Mouse (Mus musculus): ENCODE measurements around the gene Gna15. TPM values are rescaled to one million over a fixed set of nuclear protein-coding genes. Genes with fewer than 3 reads are reported as not detected.

The Gna15 gene
- polyA plus RNA-seq, 1 experiment from 2014 or later: 1.1 TPM

DNA sequence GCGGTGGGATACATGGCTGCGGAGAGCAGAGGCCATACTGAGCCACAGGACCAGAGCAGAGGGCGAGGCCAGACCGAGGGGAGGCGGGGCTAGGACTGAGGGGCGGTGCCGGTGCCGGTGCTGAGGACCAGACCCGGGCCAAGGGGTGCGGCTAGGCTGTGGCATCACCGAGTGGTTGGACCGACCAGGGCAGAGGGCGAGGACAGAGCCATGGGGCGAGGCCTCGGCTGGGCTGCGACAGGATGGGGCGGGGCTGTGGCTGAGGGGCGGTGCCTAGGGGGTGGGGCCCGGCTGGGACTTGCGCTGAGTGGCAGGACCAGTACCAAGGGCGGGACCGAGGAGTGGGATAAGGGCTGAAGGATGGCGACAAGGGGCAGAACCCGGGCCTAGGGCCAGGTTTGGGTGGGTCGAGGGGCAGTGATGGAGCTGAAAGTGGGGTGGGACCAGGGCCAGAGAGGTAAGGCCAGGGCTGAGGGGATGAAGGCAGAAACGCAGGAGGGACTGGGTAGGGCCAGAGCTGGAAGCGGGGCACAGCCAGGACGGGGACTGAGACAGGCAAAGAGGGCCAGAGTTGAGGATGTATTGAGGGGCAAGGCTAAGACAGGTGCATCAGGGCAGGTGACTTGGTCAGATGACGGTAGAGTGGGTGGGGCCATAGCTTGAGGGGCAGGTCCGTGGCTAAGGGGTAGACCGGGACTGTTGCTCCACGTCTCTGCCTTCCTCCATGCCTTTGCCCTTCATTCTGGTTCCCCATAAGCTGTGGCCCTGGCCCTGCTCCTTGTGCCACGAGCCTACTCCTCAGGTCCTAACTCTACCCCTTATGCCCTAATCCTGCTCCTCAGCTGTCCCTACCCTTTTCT lies 59.4 kb downstream of the Gna15 start:
- H3K27ac ChIP-seq: peak overlapping the region; percentile 56
- H3K4me1 ChIP-seq: peaks cover 49% of the 10 kb centered on the region
- no peaks in the 10 kb centered on the region for H3K36me3 ChIP-seq (replicated peaks)
- DNase-seq (ENCODE audit: extremely low spot score, low spot score): peak; percentile 86
- WGBS: 3% methylated on average over 33 of the region's 33 CpGs
- peaks cover 94% of the 10 kb centered on the region for H3K27me3 ChIP-seq (ENCODE audit: poor library complexity, severe bottlenecking)
- H3K4me3 ChIP-seq: peak overlapping the region; percentile 58
- no peaks in the 10 kb centered on the region for H3K9me3 ChIP-seq

DNA sequence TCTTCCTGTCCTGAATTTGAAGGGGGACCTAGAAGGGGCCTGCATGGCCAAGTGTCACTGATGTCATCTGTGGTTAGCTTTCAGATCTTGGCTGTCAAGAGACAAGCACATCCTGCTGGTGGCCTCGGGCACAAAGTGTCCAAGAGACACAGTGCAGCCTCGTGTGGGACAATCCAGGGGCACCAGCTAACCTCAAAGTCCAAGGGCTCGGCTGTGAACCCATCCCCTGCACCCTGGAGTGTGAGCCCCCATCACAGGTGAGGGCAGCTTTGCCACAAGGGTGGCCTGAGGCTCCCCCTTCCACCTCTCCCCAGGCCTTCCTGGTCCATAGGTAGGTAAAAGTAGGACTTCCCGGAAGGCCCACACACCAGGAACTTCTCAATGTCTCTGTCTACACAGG lies 60.5 kb downstream of the Gna15 start:
- Histone ChIP-seq H3K36me3 (replicated peaks) (no peaks in the 10 kb centered on the region), H3K27me3 (ENCODE audit: poor library complexity, severe bottlenecking) (peaks cover 96% of the 10 kb centered on the region), H3K4me3 (peak overlapping the region; percentile 58), H3K9me3 (no peaks in the 10 kb centered on the region), H3K4me1 (peaks cover 49% of the 10 kb centered on the region), H3K27ac (no peak overlapping the region)
- no peak for DNase-seq (ENCODE audit: extremely low spot score, low spot score)
- WGBS: 75% methylated on average over 4 of the region's 4 CpGs

DNA sequence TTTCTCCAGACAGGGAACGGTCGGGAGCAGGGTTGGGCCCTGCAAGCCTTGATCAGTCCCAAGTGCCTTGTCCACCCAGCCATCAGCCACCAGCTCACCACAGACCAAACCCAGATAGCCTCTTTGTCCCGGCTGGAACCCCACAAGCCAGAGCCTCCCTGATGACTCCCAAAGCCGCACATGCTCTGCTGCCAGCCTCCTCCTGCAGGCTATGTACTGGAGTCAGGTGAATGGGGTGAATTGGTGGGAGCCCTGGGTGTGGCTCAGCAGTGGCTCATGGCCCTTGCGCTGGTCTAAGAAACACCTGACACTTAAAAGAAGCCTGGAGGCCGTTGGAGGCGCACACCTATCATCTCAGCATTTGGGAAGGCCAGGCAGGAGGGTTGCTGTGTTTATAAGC lies 61.1 kb downstream of the Gna15 start:
- Histone ChIP-seq H3K27ac (no peak overlapping the region), H3K36me3 (replicated peaks) (no peaks in the 10 kb centered on the region), H3K9me3 (no peaks in the 10 kb centered on the region), H3K27me3 (ENCODE audit: poor library complexity, severe bottlenecking) (peaks cover 96% of the 10 kb centered on the region), H3K4me3 (0 out of 2 replicates have a peak overlapping the region, but pooled peaks have one; percentile 1), H3K4me1 (peaks cover 49% of the 10 kb centered on the region)
- DNase-seq (ENCODE audit: extremely low spot score, low spot score): no peak
- WGBS: 82% methylated on average over 7 of the region's 7 CpGs

DNA sequence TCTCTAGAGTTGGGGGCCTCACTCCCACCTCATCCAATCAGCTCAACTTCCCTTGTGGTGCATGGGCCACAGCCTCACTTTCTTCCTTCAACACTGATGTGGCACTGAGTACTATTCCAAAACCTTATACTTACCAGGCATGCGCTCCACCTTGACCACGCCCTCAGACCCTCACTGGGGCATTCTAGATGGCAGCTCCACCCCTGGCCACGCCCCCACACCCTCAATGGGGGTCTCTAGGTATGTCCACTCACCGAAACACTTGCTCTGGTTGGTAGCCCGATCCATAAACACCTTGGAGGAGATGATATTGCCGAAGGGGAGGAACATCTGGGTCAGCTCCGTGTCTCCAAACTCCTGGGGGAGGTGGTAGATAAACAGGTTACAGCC lies 61.6 kb downstream of the Gna15 start:
- Histone ChIP-seq H3K27me3 (ENCODE audit: poor library complexity, severe bottlenecking) (peaks cover 98% of the 10 kb centered on the region), H3K27ac (no peak overlapping the region), H3K36me3 (replicated peaks) (no peaks in the 10 kb centered on the region), H3K4me1 (peaks cover 49% of the 10 kb centered on the region), H3K9me3 (no peaks in the 10 kb centered on the region), H3K4me3 (no peak overlapping the region)
- DNase-seq (ENCODE audit: extremely low spot score, low spot score): no peak
- WGBS: 41% methylated on average over 7 of the region's 7 CpGs

DNA sequence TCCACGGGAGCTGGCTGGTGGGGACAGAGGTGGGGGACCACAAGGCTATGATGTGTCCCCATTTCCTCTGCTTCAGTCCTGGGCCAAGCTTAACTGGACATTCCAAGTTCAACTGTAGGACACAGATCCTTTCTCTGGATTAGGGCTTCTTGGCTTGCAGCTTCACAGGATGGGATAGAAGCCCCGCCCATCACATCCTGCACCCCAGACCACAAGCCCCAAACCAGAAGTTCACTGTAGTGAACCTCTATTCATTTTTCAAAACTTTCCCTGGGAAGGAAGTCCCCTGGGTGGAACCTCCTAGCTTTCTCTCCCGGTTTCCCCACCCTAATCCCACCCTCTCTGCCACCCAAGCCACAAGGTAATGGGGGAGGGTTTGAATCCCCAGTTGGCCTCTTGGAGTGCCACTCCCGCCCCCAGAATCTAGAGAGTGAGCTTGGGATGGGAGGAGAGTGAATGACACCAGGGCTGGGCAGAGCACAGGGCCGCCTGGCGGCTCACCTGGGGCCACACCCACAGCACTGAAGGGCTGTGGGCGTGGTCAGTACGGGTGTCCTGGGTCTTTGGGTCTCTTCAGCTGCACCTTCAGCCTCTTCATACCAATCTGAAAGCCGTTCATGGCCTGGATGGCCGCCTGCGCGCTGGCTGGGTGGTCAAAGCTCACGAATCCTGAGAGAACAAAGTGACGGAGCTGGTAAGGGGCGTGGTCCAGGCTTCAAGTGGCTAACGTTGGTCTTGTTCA lies 62.2 kb downstream of the Gna15 start:
- H3K4me1 ChIP-seq: peaks cover 45% of the 10 kb centered on the region
- DNase-seq (ENCODE audit: extremely low spot score, low spot score): no peak
- no peaks in the 10 kb centered on the region for H3K9me3 ChIP-seq
- no peak overlapping the region for H3K27ac ChIP-seq
- 6% methylated on average over 16 of the region's 16 CpGs for WGBS
- no peak overlapping the region for H3K4me3 ChIP-seq
- H3K36me3 ChIP-seq (replicated peaks): no peaks in the 10 kb centered on the region
- H3K27me3 ChIP-seq (ENCODE audit: poor library complexity, severe bottlenecking): peaks cover 100% of the 10 kb centered on the region

DNA sequence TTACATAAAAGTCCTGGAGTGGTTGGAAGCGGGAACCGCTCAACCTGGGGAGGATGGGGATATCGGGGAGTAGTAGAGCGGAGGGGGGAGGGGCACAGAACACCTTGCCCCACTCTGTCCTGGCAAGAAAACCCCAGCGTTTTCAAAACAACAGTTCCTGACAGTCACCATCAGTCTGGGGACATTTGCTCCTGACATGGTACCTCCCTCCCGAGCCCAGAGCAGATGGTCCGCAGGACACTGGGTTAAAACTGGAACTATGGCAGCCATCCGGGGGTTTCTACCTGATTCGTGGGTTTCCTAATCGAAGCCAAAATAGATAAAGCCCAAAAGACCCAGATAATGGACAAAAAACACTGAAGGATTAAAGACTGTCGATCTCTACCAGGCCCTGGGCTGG lies 63.1 kb downstream of the Gna15 start:
- H3K27ac ChIP-seq: no peak overlapping the region
- peak; percentile 14 for DNase-seq (ENCODE audit: extremely low spot score, low spot score)
- peaks cover 43% of the 10 kb centered on the region for H3K4me1 ChIP-seq
- H3K36me3 ChIP-seq (replicated peaks): no peaks in the 10 kb centered on the region
- no peak overlapping the region for H3K4me3 ChIP-seq
- H3K27me3 ChIP-seq (ENCODE audit: poor library complexity, severe bottlenecking): peaks cover 100% of the 10 kb centered on the region
- no peaks in the 10 kb centered on the region for H3K9me3 ChIP-seq
- WGBS: 41% methylated on average over 11 of the region's 11 CpGs

DNA sequence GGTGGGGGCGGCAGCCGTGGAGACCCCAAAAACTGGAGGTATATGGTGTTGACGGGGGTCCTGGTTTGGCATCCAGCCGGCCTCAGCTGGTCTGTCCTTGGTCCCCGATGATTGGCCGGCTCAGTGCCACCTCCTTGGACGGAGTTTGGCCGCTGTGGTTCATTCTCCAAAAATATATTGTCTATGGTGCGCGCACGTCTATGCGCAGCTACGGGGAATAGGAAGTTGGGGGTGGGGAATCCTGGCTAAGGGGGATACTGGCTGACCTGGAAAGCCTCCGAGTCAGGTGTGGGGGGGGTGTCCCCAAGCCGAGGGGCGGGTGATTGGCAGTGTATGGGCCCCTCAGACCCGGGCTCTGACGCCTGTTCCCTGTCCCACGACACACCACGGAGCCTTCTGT lies 63.6 kb downstream of the Gna15 start:
- DNase-seq (ENCODE audit: extremely low spot score, low spot score): no peak
- Histone ChIP-seq H3K9me3 (no peaks in the 10 kb centered on the region), H3K4me1 (peaks cover 41% of the 10 kb centered on the region), H3K27me3 (ENCODE audit: poor library complexity, severe bottlenecking) (peaks cover 100% of the 10 kb centered on the region), H3K4me3 (no peak overlapping the region), H3K27ac (no peak overlapping the region), H3K36me3 (replicated peaks) (no peaks in the 10 kb centered on the region)
- 26% methylated on average over 20 of the region's 20 CpGs for WGBS

DNA sequence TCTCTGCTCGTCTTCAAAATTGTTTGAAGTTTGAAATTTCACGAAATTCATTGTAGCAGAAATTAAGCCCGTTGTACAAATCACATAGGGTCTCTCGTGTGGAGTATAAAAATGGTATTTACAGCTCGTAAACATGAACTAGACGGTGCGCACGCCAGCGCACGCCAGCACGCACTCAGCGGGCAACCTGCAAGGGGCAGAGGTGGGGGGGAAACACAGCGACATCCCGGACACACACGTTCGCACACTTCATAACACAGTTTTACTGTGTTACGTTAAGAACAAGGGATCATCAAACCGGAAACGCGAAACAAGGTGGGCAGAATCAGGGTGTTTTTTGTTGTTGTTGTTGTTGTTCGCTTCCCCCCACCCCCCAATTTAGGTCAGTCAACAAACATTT lies 64.6 kb downstream of the Gna15 start:
- H3K4me3 ChIP-seq: no peak overlapping the region
- peaks cover 100% of the 10 kb centered on the region for H3K27me3 ChIP-seq (ENCODE audit: poor library complexity, severe bottlenecking)
- 72% methylated on average over 21 of the region's 21 CpGs for WGBS
- peaks cover 30% of the 10 kb centered on the region for H3K4me1 ChIP-seq
- no peak for DNase-seq (ENCODE audit: extremely low spot score, low spot score)
- H3K36me3 ChIP-seq (replicated peaks): no peaks in the 10 kb centered on the region
- no peaks in the 10 kb centered on the region for H3K9me3 ChIP-seq
- H3K27ac ChIP-seq: no peak overlapping the region

DNA sequence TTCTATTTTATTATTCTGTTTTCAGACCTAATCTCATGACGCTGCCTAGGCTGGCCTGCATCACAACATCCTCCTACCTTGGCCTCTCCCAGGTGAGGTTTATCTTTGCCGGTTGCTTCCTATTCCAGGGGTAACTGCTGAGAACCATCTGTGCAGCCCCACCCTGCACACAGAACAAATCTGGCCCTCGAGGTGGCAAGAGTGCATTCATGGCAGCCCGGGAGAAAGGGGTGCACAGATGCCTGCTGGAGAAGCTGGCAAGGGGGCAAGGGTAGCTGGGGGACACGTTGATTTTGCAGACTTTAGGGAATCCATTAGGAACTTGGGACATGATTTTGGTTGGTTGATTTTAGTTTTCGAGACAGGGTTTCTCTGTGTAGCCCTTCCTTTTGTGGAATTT lies 65.8 kb downstream of the Gna15 start:
- DNase-seq (ENCODE audit: extremely low spot score, low spot score): no peak
- H3K27ac ChIP-seq: no peak overlapping the region
- no peaks in the 10 kb centered on the region for H3K9me3 ChIP-seq
- no peak overlapping the region for H3K4me3 ChIP-seq
- peaks cover 21% of the 10 kb centered on the region for H3K4me1 ChIP-seq
- peaks cover 100% of the 10 kb centered on the region for H3K27me3 ChIP-seq (ENCODE audit: poor library complexity, severe bottlenecking)
- no peaks in the 10 kb centered on the region for H3K36me3 ChIP-seq (replicated peaks)
- WGBS: 84% methylated on average over 6 of the region's 6 CpGs

DNA sequence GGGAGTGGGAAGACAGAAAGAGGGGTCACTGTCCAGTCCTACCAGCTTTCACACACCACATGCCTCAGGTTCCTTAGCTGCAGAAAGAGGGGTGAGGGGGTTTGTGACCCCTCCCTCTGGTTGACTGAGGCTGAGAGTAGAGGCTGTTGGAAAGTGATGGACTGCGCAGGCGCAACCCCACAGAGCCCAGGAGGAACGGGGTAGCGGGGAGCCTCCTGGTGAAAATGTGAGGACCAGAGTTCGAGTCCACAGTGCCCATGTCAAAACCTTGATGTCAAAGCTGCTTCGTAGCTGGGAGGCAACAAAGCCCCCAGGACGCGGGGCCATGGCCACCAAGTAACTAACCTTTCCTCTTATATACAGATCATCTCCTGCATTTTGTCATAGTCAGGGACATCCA lies 66.4 kb downstream of the Gna15 start:
- Histone ChIP-seq H3K36me3 (replicated peaks) (no peaks in the 10 kb centered on the region), H3K27ac (no peak overlapping the region), H3K27me3 (ENCODE audit: poor library complexity, severe bottlenecking) (peaks cover 100% of the 10 kb centered on the region), H3K9me3 (no peaks in the 10 kb centered on the region), H3K4me1 (peaks cover 21% of the 10 kb centered on the region), H3K4me3 (no peak overlapping the region)
- 85% methylated on average over 8 of the region's 8 CpGs for WGBS
- no peak for DNase-seq (ENCODE audit: extremely low spot score, low spot score)

DNA sequence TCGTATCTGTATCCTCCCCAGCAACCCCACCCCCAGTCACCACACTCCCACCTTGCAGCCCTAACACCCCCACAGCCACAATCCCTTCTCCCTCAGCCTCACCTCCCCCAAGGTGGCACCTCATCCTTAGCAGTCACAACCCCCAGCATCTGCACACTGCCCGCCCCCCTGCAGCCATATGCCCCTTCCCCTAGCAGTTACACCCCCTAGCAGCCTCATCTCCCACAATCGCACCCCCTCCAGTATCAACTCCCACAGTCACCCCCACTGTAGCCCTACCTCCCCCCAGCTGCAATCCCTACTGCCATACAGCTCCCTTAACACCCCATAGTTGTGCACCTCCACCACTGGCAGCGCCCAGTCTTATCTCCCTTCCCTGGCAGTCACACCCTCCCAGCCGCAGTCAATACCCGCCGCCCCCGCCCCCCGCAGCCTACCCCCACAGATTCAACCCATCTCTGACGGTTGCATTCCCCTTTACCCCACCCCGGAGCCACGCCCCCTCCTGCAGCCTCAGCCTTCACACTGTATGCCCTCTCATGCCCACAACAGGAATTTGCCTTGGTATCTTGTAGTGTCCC lies 67.0 kb downstream of the Gna15 start:
- Histone ChIP-seq H3K27me3 (ENCODE audit: poor library complexity, severe bottlenecking) (peaks cover 100% of the 10 kb centered on the region), H3K36me3 (replicated peaks) (no peaks in the 10 kb centered on the region), H3K27ac (no peak overlapping the region), H3K4me3 (no peak overlapping the region), H3K9me3 (no peaks in the 10 kb centered on the region), H3K4me1 (peaks cover 21% of the 10 kb centered on the region)
- no peak for DNase-seq (ENCODE audit: extremely low spot score, low spot score)
- WGBS: 61% methylated on average over 12 of the region's 12 CpGs

DNA sequence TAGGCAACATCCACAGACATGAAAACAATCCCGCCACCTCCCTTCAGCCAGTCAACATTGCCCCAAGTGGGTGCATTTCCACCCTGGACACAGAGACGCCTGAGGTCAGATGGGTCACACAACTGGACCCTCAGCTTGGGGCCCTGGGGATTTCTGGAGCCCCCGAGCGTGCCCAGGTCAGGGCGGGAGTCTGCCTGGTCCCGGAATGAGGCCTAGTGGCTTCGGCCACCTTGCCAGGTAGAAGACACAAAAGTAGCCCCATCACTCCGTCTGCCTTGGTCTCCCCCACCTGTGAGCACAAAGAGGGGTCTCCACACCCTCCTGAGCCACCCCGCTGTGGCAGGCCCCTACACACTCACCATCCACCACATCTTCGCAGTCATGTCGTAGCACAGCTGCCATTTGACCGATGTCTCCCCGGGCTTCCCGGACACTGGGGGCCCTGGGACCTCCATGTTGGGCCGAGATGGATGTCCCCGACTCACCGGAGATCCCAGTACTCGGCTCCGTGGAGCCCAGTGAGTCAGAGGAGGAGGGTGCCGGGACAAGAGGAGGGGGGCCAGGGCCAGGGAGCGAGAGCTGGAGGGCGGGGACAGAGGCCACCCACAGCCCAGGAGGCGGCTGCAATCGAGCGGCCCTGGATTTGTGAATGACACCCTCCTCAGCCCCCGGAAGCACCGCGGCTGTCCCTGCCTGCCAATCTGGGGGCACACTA lies 68.7 kb downstream of the Gna15 start, which contains the start of gene Nfic:
TSS of gene Nfic (minus strand) at position 455 of the 715 bp plus-strand sequence.
- Histone ChIP-seq H3K27ac (no peak within 1 kb of the TSS), H3K27me3 (ENCODE audit: poor library complexity, severe bottlenecking) (peaks cover 100% of the 10 kb centered on the region), H3K4me3 (no peak within 1 kb of the TSS), H3K36me3 (replicated peaks) (no peaks in the 10 kb centered on the region), H3K4me1 (peaks cover 13% of the 10 kb centered on the region), H3K9me3 (no peaks in the 10 kb centered on the region)
- DNase-seq (ENCODE audit: extremely low spot score, low spot score): no peak
- WGBS: 69% methylated on average over 28 of the region's 28 CpGs

All from forebrain, embryonic 10.5 days (tissue).